Mouse (Mus musculus) cerebellum, adult 2 months (tissue): ENCODE results near the gene Sox9.

Experiments
- CTCF ChIP-seq: fragments of 200-500 bp; IDR thresholded peaks from 2 replicates; pipeline ENCODE4 v1.5.1; 2011; ENCODE audit warnings: low read depth, mild to moderate bottlenecking, control low read depth, low read length, moderate library complexity, borderline replicate concordance; ENCODE audit not compliant: insufficient read depth
- POLR2A ChIP-seq: fragments of 200-500 bp; IDR thresholded peaks from 2 replicates; pipeline ENCODE4 v1.6.1; 2011; ENCODE audit warnings: low read length, control low read depth, borderline replicate concordance; ENCODE audit not compliant: insufficient read depth

DNA sequence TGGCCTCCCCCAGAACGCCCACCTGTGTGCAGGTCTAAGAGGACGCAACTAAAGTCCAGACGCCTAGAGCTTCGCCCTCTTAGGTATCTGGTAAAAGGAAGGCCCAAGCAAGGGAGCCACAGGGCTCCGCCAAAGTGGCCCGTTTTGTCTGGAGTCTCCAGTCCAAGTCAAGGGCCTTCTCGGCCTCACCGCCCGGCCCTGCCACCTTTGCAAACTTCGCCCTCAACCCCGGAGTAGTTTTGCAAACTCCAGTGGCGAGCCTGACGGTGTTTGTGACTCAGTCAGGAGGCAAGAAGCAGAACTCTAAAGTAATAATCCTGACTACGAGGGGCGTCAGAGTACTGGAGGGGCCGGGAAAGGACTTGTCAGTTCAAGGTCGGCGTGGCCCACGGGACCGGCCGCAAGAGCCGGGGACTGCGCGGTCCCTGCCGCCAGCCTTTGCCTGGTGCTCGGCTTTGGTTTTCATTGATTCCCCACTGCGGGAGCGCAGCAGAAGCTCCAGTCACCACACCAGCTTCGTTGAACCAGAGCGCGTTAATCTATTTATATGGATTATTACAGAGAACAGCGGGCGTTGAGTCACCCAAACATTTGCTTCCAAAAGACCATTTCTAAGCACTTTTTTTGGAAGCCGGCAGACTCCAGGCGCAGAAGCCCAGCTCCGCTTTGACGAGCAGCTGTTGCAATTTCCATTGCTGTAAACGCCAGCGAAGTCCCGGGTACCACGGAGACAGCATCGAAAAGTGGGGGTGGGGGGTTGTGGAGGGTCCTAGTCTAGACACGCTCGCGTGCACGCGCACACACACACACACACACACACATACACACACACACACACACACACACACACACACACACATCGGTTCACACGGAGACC lies 751 bp upstream of the Sox9 start:
- TF ChIP-seq POLR2A (no peak), CTCF (no peak)
